Mouse (Mus musculus) forebrain, postnatal 0 days (tissue): ENCODE measurements around the gene Fuk. TPM values are rescaled to one million over a fixed set of nuclear protein-coding genes. Genes with fewer than 3 reads are reported as not detected.

Experiments used
- ATAC-seq: fragments of 200-750 bp; cut with Nextera tagmentation; 2 replicates; pipeline ENCODE4 v1.8.0; 2017; ENCODE audit warnings: mild to moderate bottlenecking, moderate library complexity
- DNase-seq: peaks from one replicate; pipeline ENCODE4 v3.0.0-alpha.2; 2015
- H3K27ac ChIP-seq: fragments of 300-500 bp; sonication (generic); 2 replicates; pipeline ENCODE4 v1.5.1; 2014; ENCODE audit warnings: low read depth, mild to moderate bottlenecking, antibody characterized with exemption, low read length, moderate library complexity, mixed read lengths
- H3K27me3 ChIP-seq: fragments of 300-500 bp; sonication (generic); 2 replicates; pipeline ENCODE4 v1.6.1; 2014; ENCODE audit warnings: mild to moderate bottlenecking, low read length, mixed read lengths; ENCODE audit not compliant: insufficient read depth
- H3K36me3 ChIP-seq: fragments of 300-500 bp; sonication (generic); 2 replicates; pipeline ENCODE4 v1.6.1; 2014; ENCODE audit warnings: mild to moderate bottlenecking, moderate library complexity; ENCODE audit not compliant: insufficient read depth
- H3K4me1 ChIP-seq: fragments of 300-500 bp; sonication (generic); 2 replicates; pipeline ENCODE4 v1.6.1; 2014; ENCODE audit warnings: antibody characterized with exemption; ENCODE audit not compliant: insufficient read depth
- H3K4me2 ChIP-seq: fragments of 300-500 bp; sonication (generic); 2 replicates; pipeline ENCODE4 v1.6.1; 2014; ENCODE audit warnings: low read depth, mild to moderate bottlenecking, moderate library complexity
- H3K4me3 ChIP-seq: fragments of 300-500 bp; sonication (generic); 2 replicates; pipeline ENCODE4 v1.5.1; 2014; ENCODE audit warnings: low read depth, low read length, mixed read lengths
- H3K9ac ChIP-seq: fragments of 300-500 bp; sonication (generic); 2 replicates; pipeline ENCODE4 v1.6.1; 2014; ENCODE audit warnings: mild to moderate bottlenecking
- H3K9me3 ChIP-seq: fragments of 300-500 bp; sonication (generic); 2 replicates; pipeline ENCODE4 v1.6.1; 2016; ENCODE audit warnings: low read length
- CTCF ChIP-seq: sonication (generic); IDR thresholded peaks from 2 replicates; pipeline ENCODE4 v1.5.1; 2016; ENCODE audit warnings: antibody characterized with exemption, control low read depth, low read depth
- WGBS: fragments of 180-500 bp; shearing (Covaris S2); extraction: QIAGEN DNeasy Blood & Tissue Kit; methylation state at CpG from one replicate; pipeline ENCODE4 v1.1.7; 2014; 5-methylcytosine and 5-hydroxymethylcytosine counted together
- polyA plus RNA-seq: library from polyadenylated mRNA; unstranded; fragments of >200 nt; fragmentation: Nextera tagmentation; extraction: Ambion mirVana; gene quantifications from 2 replicates; pipeline ENCODE4 v1.2.1, GENCODE M21; 2015
- total RNA-seq: library from RNA; depleted of rRNA; stranded (reverse); fragments of >200 nt; gene quantifications from 2 replicates; pipeline ENCODE4 v1.2.3, GENCODE M21; 2014

Gene Fuk
- total and polyA plus RNA-seq, 2 experiments from 2014 or later: 4.5 to 12.4 TPM

GRCm38 (mm10) chr8:110905404-110905803 lies 3.1 kb upstream of the Fuk start:
- no peaks in the 10 kb centered on the region for H3K4me1 ChIP-seq
- no peaks in the 10 kb centered on the region for H3K9me3 ChIP-seq
- no peak overlapping the region for H3K9ac ChIP-seq
- no peaks in the 10 kb centered on the region for H3K36me3 ChIP-seq
- H3K4me2 ChIP-seq: no peak overlapping the region
- WGBS: 88% methylated on average over 6 of the region's 6 CpGs
- no peak overlapping the region for H3K4me3 ChIP-seq
- DNase-seq (no peak), ATAC-seq (peak; percentile 34; the same call in 1 of the 2 replicates)
- TF ChIP-seq CTCF: no peak
- H3K27ac ChIP-seq: peak overlapping the region; percentile 9; the same call in 1 of the 2 replicates
- H3K27me3 ChIP-seq: no peaks in the 10 kb centered on the region

- DNase-seq: no peak
- TF ChIP-seq CTCF: no peak
- Histone ChIP-seq H3K4me2 (peak overlapping the region; percentile 71), H3K4me3 (peak overlapping the region; percentile 69; the same call in 1 of the 2 replicates), H3K27me3 (no peaks in the 10 kb centered on the region), H3K36me3 (no peaks in the 10 kb centered on the region), H3K27ac (no peak overlapping the region), H3K4me1 (no peaks in the 10 kb centered on the region), H3K9ac (no peak overlapping the region), H3K9me3 (no peaks in the 10 kb centered on the region)
- ATAC-seq: no peak
- 60% methylated on average over 2 of the region's 2 CpGs for WGBS
Observed at GRCm38 (mm10) chr8:110902579-110902965, 284 bp upstream of the Fuk start.

GRCm38 (mm10) chr8:110901056-110901455 lies 1.2 kb downstream of the Fuk start:
- Histone ChIP-seq H3K4me3 (no peak overlapping the region), H3K9me3 (no peaks in the 10 kb centered on the region), H3K4me1 (no peaks in the 10 kb centered on the region), H3K27me3 (no peaks in the 10 kb centered on the region), H3K9ac (no peak overlapping the region), H3K27ac (no peak overlapping the region), H3K36me3 (no peaks in the 10 kb centered on the region), H3K4me2 (no peak overlapping the region)
- ATAC-seq: no peak
- 78% methylated on average over 3 of the region's 3 CpGs for WGBS
- TF ChIP-seq CTCF: no peak
- DNase-seq: no peak

- Histone ChIP-seq H3K9ac (no peak overlapping the region), H3K4me2 (no peak overlapping the region), H3K9me3 (no peaks in the 10 kb centered on the region), H3K4me1 (no peaks in the 10 kb centered on the region), H3K27me3 (no peaks in the 10 kb centered on the region), H3K36me3 (no peaks in the 10 kb centered on the region), H3K4me3 (no peak overlapping the region), H3K27ac (no peak overlapping the region)
- no peak for ATAC-seq
- no peak for DNase-seq
- TF ChIP-seq CTCF: no peak
- WGBS: 94% methylated on average over 6 of the region's 6 CpGs
Observed at GRCm38 (mm10) chr8:110897495-110897894, 4.8 kb downstream of the Fuk start.

- 94% methylated on average over 13 of the region's 13 CpGs for WGBS
- Histone ChIP-seq H3K27ac (no peak overlapping the region), H3K9ac (no peak overlapping the region), H3K4me1 (no peaks in the 10 kb centered on the region), H3K4me3 (no peak overlapping the region), H3K36me3 (no peaks in the 10 kb centered on the region), H3K4me2 (no peak overlapping the region), H3K27me3 (no peaks in the 10 kb centered on the region), H3K9me3 (no peaks in the 10 kb centered on the region)
- ATAC-seq (no peak), DNase-seq (no peak)
- no peak for TF ChIP-seq CTCF
Observed at GRCm38 (mm10) chr8:110895812-110896211, 6.5 kb downstream of the Fuk start.

GRCm38 (mm10) chr8:110895254-110895653 lies 7.0 kb downstream of the Fuk start:
- H3K27me3 ChIP-seq: no peaks in the 10 kb centered on the region
- H3K4me3 ChIP-seq: no peak overlapping the region
- WGBS: 81% methylated on average over 9 of the region's 9 CpGs
- no peaks in the 10 kb centered on the region for H3K36me3 ChIP-seq
- H3K27ac ChIP-seq: no peak overlapping the region
- no peak for TF ChIP-seq CTCF
- H3K9me3 ChIP-seq: no peaks in the 10 kb centered on the region
- H3K9ac ChIP-seq: no peak overlapping the region
- no peak for DNase-seq
- ATAC-seq: no peak
- no peaks in the 10 kb centered on the region for H3K4me1 ChIP-seq
- H3K4me2 ChIP-seq: no peak overlapping the region

- no peak for ATAC-seq
- Histone ChIP-seq H3K4me3 (no peak overlapping the region), H3K9me3 (no peaks in the 10 kb centered on the region), H3K27ac (no peak overlapping the region), H3K36me3 (no peaks in the 10 kb centered on the region), H3K9ac (no peak overlapping the region), H3K4me2 (no peak overlapping the region), H3K27me3 (no peaks in the 10 kb centered on the region), H3K4me1 (no peaks in the 10 kb centered on the region)
- DNase-seq: no peak
- TF ChIP-seq CTCF: no peak
- WGBS: 86% methylated on average over 10 of the region's 10 CpGs
Observed at GRCm38 (mm10) chr8:110894851-110895250, 7.4 kb downstream of the Fuk start.

- Histone ChIP-seq H3K9ac (no peak overlapping the region), H3K4me3 (no peak overlapping the region), H3K4me1 (no peaks in the 10 kb centered on the region), H3K9me3 (no peaks in the 10 kb centered on the region), H3K36me3 (no peaks in the 10 kb centered on the region), H3K27me3 (no peaks in the 10 kb centered on the region), H3K27ac (no peak overlapping the region), H3K4me2 (no peak overlapping the region)
- DNase-seq: no peak
- WGBS: 94% methylated on average over 2 of the region's 2 CpGs
- no peak for ATAC-seq
- TF ChIP-seq CTCF: no peak
Observed at GRCm38 (mm10) chr8:110892913-110893312, 9.4 kb downstream of the Fuk start.
